Mouse (Mus musculus) right cerebral cortex, postnatal 10 days (tissue): Measurements from ENCODE around the gene Enc1.

ENCODE experiments used
- DNase-seq, 2 experiments: peaks; one replicate each; pipeline ENCODE4 v3.0.0; 2021; ENCODE audit warnings: low spot score in 2 of 2

Enc1 gene

GRCm38 (mm10) chr13:97227795-97228194, 13.1 kb upstream of the Enc1 start:
- DNase-seq: no peak

- no peak for DNase-seq
Observed at GRCm38 (mm10) chr13:97230101-97230500, 10.8 kb upstream of the Enc1 start.

GRCm38 (mm10) chr13:97233092-97233491, 7.8 kb upstream of the Enc1 start:
- no peak for DNase-seq

- DNase-seq: peak; percentile 90 to 94
Observed at GRCm38 (mm10) chr13:97234785-97235417, 6.0 kb upstream of the Enc1 start.

GRCm38 (mm10) chr13:97235911-97236310, 5.0 kb upstream of the Enc1 start:
- DNase-seq: no peak

GRCm38 (mm10) chr13:97237700-97238099, 3.2 kb upstream of the Enc1 start:
- DNase-seq: no peak

GRCm38 (mm10) chr13:97238181-97238981, 2.5 kb upstream of the Enc1 start:
- DNase-seq: no peak

- peak; percentile 80 to 88 for DNase-seq
Observed at GRCm38 (mm10) chr13:97239343-97240180, 1.3 kb upstream of the Enc1 start.

GRCm38 (mm10) chr13:97240279-97240964, 483 bp upstream of the Enc1 start:
- peak; percentile 90 to 93 for DNase-seq

- no peak for DNase-seq
Observed at GRCm38 (mm10) chr13:97241787-97242280, 929 bp downstream of the Enc1 start.

GRCm38 (mm10) chr13:97242716-97243115, 1.8 kb downstream of the Enc1 start:
- peak in 1 of 2 experiments; percentile 66 for DNase-seq

GRCm38 (mm10) chr13:97243962-97244711, 3.2 kb downstream of the Enc1 start:
- DNase-seq: no peak

- no peak for DNase-seq
Observed at GRCm38 (mm10) chr13:97244712-97245105, 3.8 kb downstream of the Enc1 start.

GRCm38 (mm10) chr13:97245157-97245556, 4.3 kb downstream of the Enc1 start:
- no peak for DNase-seq

GRCm38 (mm10) chr13:97246217-97246616, 5.3 kb downstream of the Enc1 start:
- DNase-seq: no peak

GRCm38 (mm10) chr13:97247754-97248153, 6.8 kb downstream of the Enc1 start:
- no peak for DNase-seq

- no peak for DNase-seq
Observed at GRCm38 (mm10) chr13:97249051-97249461, 8.2 kb downstream of the Enc1 start.

- DNase-seq: no peak
Observed at GRCm38 (mm10) chr13:97249507-97250078, 8.7 kb downstream of the Enc1 start.

- no peak for DNase-seq
Observed at GRCm38 (mm10) chr13:97250148-97250547, 9.2 kb downstream of the Enc1 start.
